Mouse (Mus musculus) intestine, embryonic 14.5 days (tissue): Measurements from ENCODE around the gene Eml3. TPM values are rescaled to one million over a fixed set of nuclear protein-coding genes. Genes with fewer than 3 reads are reported as not detected.

Experiments
- ATAC-seq: fragments of 200-750 bp; cut with Nextera tagmentation; replicated peaks from 2 replicates; pipeline ENCODE4 v1.8.0; 2017; ENCODE audit warnings: low read depth, moderate number of reproducible peaks, moderate TSS enrichment, moderate library complexity; ENCODE audit not compliant: low FRiP score, low TSS enrichment
- DNase-seq: peaks from one replicate; pipeline ENCODE4 v3.0.0-alpha.2; 2018; ENCODE audit warnings: low spot score
- H3K27ac ChIP-seq: fragments of 300-500 bp; sonication (generic); 2 replicates; pipeline ENCODE4 v1.5.1; 2014; ENCODE audit warnings: low read depth, mild to moderate bottlenecking, control low read depth
- H3K27me3 ChIP-seq: fragments of 300-500 bp; sonication (generic); replicated peaks from 2 replicates; pipeline ENCODE4 v1.6.1; 2014; ENCODE audit warnings: low read length, control low read depth; ENCODE audit not compliant: control insufficient read depth, insufficient read depth
- H3K36me3 ChIP-seq: fragments of 300-500 bp; sonication (generic); 2 replicates; pipeline ENCODE4 v1.6.1; 2014; ENCODE audit warnings: low read length, control low read depth; ENCODE audit not compliant: control insufficient read depth, insufficient read depth
- H3K4me1 ChIP-seq: fragments of 300-500 bp; sonication (generic); replicated peaks from 2 replicates; pipeline ENCODE4 v1.6.1; 2014; ENCODE audit warnings: low read length, control low read depth, mixed read lengths; ENCODE audit not compliant: control insufficient read depth, insufficient read depth
- H3K4me2 ChIP-seq: fragments of 300-500 bp; sonication (generic); 2 replicates; pipeline ENCODE4 v1.6.1; 2014; ENCODE audit warnings: low read length
- H3K4me3 ChIP-seq: fragments of 300-500 bp; sonication (generic); 2 replicates; pipeline ENCODE4 v1.5.1; 2014; ENCODE audit warnings: low read depth, low read length, control low read depth, mixed read lengths
- H3K9ac ChIP-seq: fragments of 300-500 bp; sonication (generic); 2 replicates; pipeline ENCODE4 v1.6.1; 2014; ENCODE audit warnings: mild to moderate bottlenecking, low read length
- H3K9me3 ChIP-seq: fragments of 300-500 bp; sonication (generic); 2 replicates; pipeline ENCODE4 v1.6.1; 2016; ENCODE audit warnings: low read length, control low read depth; ENCODE audit not compliant: control insufficient read depth
- WGBS: fragments of 180-500 bp; shearing (Covaris S2); extraction: QIAGEN DNeasy Blood & Tissue Kit; methylation state at CpG from one replicate; pipeline ENCODE4 v1.1.7; 2014; 5-methylcytosine and 5-hydroxymethylcytosine counted together
- polyA plus RNA-seq: library from polyadenylated mRNA; unstranded; fragments of >200 nt; fragmentation: Nextera tagmentation; extraction: Ambion mirVana; gene quantifications from 2 replicates; pipeline ENCODE4 v1.2.1, GENCODE M21; 2014

The Eml3 gene
- polyA plus RNA-seq = 16.8 and 18.4 TPM in 2 replicates

DNA sequence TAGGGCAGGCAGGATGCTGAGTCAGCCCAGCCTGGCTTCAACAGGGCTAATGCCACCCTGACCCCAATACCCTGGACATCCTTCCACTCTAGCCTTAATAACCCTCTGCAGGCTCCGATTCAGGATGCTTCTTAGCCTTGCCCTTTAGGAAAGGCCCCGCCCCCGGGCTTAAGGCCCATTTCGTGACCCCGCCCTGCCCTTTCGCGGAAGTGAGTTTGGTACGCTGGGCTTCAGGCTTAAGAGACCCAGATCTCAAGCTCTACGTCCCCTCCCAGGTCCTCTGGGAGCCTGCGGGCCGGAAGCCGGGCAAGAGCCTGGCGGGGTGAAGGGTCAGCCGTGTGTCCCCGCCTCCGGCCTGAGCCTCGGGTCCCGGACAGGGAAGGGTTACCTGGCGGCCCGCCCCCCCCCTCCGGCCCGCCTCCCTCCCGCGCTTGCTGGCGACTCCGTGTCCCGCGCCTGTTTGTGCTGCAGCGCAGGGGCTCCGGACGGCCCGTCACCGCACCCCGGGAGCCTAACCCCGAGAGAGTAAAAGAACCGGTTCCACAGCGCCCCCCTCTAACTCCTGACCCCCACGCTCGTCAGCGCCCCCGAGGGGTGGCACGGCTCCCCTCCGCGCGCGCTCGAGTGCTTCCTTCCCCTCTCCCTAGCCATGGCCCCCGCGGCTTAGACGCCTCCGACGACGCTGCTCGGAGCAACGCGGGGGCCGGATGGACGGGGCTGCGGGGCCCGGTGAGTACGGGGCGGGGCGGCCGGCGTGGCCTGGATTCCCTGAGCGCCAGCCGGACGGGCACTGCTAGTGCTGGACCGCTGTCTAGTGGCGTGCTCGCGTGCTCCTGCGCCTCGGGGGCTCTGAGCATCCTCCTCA is at the start of gene Eml3, which contains the start of gene Rom1:
Gene Eml3, plus strand, starts transcription at position 329 of the 865 bp plus-strand sequence.
Gene Rom1, minus strand, starts transcription at position 133 of the 865 bp plus-strand sequence.
- H3K4me1 ChIP-seq = peaks cover 13% of the 10 kb centered on the region
- peak within 1 kb of the TSS; percentile 81 for H3K27ac ChIP-seq
- H3K9me3 ChIP-seq = no peaks in the 10 kb centered on the region
- peak within 1 kb of the TSS; percentile 79 for H3K4me2 ChIP-seq
- H3K27me3 ChIP-seq = no peaks in the 10 kb centered on the region
- peak; percentile 81 for ATAC-seq
- peak; percentile 84 for DNase-seq
- peaks cover 39% of the 10 kb centered on the region for H3K36me3 ChIP-seq
- WGBS = under 1% methylated on average over 68 of the region's 74 CpGs
- H3K4me3 ChIP-seq = peak within 1 kb of the TSS; percentile 78
- H3K9ac ChIP-seq = peak within 1 kb of the TSS; percentile 78

DNA sequence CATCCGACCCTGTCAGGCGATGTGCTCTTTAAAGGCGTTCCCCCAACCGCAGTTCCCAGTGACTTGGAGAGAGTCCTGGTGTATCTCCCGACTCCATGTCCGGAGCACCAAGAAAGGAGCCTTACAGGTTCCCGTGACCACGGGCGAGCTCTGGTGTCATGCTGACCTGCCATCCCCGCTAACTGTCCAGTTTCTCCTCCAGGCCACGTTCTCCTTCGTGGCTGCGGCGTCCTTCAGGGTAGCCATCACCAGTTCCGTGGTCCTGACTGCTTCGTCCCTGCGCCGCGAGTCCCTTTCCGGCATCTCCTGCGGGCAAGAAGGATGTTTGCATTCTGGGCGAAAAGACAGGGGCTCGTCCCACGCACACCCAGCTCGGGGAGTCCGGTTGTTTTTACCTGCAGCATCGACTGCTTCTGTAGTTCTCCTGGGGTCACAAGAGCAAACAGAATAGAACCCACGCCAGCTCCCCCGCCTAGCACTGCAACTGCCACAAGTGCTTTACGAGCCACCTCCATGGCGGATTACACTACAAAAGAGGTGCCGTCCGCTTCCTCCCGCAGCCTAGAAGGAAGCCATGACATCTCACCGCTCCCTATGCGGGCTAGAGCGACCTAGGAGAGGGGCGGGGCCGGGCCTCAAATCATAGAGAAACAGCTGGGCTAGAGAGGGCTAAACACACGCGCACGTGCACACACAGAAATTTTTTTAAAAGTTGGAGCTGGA is 48.9 kb upstream of the Eml3 start, which contains the start of gene Uqcc3:
Gene Uqcc3, minus strand, starts transcription at position 613 of the 723 bp plus-strand sequence.
- ATAC-seq (peak; percentile 95), DNase-seq (peak; percentile 88)
- H3K27me3 ChIP-seq = no peaks in the 10 kb centered on the region
- H3K27ac ChIP-seq = peak within 1 kb of the TSS; percentile 81
- peak within 1 kb of the TSS; percentile 79 for H3K4me2 ChIP-seq
- WGBS = under 1% methylated on average over 42 of the region's 42 CpGs
- H3K4me3 ChIP-seq = peak within 1 kb of the TSS; percentile 82
- peak within 1 kb of the TSS; percentile 92 for H3K9ac ChIP-seq
- H3K36me3 ChIP-seq = peaks cover 27% of the 10 kb centered on the region
- H3K9me3 ChIP-seq = no peaks in the 10 kb centered on the region
- H3K4me1 ChIP-seq = peaks cover 3% of the 10 kb centered on the region

DNA sequence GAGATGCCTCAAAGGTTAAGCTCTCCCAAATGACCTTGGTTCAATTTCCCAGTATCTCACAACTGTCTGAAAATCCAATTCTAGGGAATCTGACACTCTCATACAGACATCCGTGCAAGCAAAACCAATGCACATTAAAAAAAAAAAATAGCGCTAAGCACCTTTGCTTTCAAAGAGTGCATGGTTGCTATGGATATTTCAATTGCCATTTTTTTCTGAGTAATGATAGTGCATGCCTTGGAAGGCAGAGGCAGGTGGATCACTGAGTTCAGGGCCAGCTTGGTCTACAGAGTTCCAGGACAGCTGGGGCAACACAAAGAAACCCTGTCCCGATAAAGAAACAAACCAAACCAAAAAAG is 48.3 kb upstream of the Eml3 start:
- no peaks in the 10 kb centered on the region for H3K9me3 ChIP-seq
- DNase-seq (no peak), ATAC-seq (peak; percentile 12; the same call in 1 of the 2 replicates)
- peaks cover 3% of the 10 kb centered on the region for H3K4me1 ChIP-seq
- peak overlapping the region; percentile 79 for H3K4me2 ChIP-seq
- no peaks in the 10 kb centered on the region for H3K27me3 ChIP-seq
- peak overlapping the region; percentile 92 for H3K9ac ChIP-seq
- 14% methylated on average over 3 of the region's 3 CpGs for WGBS
- peaks cover 22% of the 10 kb centered on the region for H3K36me3 ChIP-seq
- peak overlapping the region; percentile 82 for H3K4me3 ChIP-seq
- H3K27ac ChIP-seq = no peak overlapping the region

DNA sequence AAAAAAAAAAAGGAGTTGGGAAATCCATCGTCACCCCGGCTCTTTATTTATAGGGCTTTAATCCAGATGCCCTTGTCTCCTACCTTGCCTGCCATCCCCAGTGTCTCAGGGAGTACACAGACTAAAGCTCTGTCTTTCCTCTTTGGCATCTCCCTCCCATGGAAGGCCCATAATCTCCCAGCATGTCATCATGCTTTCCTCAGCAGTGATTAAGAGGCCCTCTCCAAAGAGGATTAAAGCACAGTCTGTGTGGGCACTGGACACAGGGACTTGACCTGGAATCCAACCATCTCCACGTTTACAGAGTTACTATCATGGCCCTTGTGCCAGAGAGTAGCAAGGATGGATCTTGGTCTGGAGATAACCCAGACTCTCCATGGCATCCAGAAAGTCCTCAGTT is 45.7 kb upstream of the Eml3 start, which contains the start of the genes Lbhd1 and Gm49403:
Gene Lbhd1, plus strand, starts transcription at position 117 of the 400 bp plus-strand sequence.
Gene Gm49403, plus strand, starts transcription at position 315 of the 400 bp plus-strand sequence.
- Histone ChIP-seq H3K4me3 (no peak within 1 kb of the TSS), H3K4me2 (no peak within 1 kb of the TSS)
- 81% methylated on average over 3 of the region's 3 CpGs for WGBS

DNA sequence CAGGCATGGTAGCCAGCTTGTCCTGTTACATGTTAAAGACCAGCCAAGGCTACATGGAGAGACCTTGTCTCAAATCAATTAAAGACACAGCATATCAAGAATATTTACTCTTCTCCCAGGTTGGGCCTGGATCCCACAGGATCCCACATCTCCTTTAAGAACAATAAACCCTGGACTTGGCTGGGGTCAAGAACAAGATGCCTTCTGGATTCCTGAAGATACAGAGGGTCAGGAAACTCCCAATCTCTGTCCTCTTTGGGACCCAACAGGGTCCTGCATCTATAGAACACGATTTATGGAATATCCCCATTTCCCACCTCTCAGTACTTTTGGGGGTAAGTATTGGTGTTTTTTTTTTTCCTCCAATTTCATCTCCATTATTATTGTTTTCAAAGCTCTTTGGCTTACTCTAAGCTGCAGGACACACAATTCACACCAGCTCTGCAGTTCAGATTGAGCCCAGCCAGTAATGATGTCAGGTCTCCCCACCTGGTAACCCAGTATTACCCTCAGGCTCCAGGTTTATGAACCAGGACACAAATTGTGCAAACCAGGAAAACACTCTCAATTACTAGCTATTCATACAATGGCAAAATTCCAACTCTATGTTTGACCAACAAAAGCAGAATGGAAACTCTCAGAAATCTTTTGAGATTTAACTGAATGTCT is 42.3 kb upstream of the Eml3 start:
- H3K4me2 ChIP-seq = peak overlapping the region; percentile 85
- no peak for DNase-seq
- peak overlapping the region; percentile 88 for H3K27ac ChIP-seq
- WGBS = 43% methylated on average over 1 of the region's 1 CpGs
- H3K9me3 ChIP-seq = no peaks in the 10 kb centered on the region
- peaks cover 15% of the 10 kb centered on the region for H3K36me3 ChIP-seq
- H3K9ac ChIP-seq = peak overlapping the region; percentile 97
- no peak for ATAC-seq
- no peaks in the 10 kb centered on the region for H3K27me3 ChIP-seq
- H3K4me3 ChIP-seq = peak overlapping the region; percentile 79; the same call in 1 of the 2 replicates
- peaks cover 13% of the 10 kb centered on the region for H3K4me1 ChIP-seq

More for the DNA sequence above, 45.7 kb upstream of the Eml3 start, which contains the start of the genes Lbhd1 and Gm49403:
- no peak for ATAC-seq
- H3K36me3 ChIP-seq = peaks cover under 1% of the 10 kb centered on the region; the same call in 1 of the 2 replicates
- no peak within 1 kb of the TSS for H3K27ac ChIP-seq
- DNase-seq = no peak
- no peaks in the 10 kb centered on the region for H3K27me3 ChIP-seq
- no peak within 1 kb of the TSS for H3K9ac ChIP-seq
- H3K4me1 ChIP-seq = peaks cover 13% of the 10 kb centered on the region
- no peaks in the 10 kb centered on the region for H3K9me3 ChIP-seq

DNA sequence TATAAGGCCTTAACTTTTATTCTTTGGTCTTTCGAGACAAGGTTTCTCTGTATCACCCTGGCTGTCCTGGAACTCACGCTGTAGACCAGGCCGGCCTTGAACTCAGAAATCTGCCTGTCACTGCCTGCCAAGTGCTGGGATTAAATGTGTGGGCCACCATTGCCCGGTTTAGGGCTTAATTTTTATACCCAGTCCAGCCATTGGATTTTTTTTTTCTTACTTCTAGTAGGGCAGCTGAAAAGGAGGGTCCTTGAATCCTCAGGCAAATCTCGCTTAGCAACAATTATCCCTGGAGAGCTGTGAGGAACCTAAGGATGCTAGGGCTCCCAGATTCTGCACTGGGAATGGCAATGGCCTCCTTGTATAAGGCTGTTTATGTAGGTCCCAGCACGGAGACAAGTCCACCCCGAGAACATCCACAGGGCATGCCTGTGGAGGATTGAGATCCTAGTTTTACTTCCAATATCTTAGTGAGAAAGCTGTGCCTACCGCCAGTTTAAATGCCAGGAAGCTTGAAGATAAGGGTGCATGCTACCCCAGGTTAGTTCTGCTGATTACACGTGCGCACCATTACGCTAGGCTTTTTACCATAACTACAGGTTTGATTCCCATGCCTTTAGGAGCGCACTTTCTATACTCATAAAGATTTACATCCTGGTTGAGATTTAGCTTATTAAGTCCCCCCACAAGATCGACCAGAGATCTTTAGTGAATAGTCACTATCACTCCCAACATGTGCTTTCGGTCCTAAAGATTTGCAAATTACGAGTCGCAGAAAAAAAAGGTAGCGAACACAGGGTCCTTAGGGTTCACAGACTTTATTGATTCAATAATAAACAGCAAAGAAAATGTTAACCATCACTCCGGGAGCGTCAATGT is 41.5 kb upstream of the Eml3 start:
- Histone ChIP-seq H3K4me1 (peaks cover 13% of the 10 kb centered on the region), H3K4me3 (peak overlapping the region; percentile 79), H3K9me3 (no peaks in the 10 kb centered on the region), H3K27me3 (no peaks in the 10 kb centered on the region), H3K4me2 (peak overlapping the region; percentile 85), H3K27ac (peak overlapping the region; percentile 88), H3K36me3 (peaks cover 15% of the 10 kb centered on the region), H3K9ac (peak overlapping the region; percentile 97)
- no peak for ATAC-seq
- 18% methylated on average over 19 of the region's 19 CpGs for WGBS
- DNase-seq = peak; percentile 55

DNA sequence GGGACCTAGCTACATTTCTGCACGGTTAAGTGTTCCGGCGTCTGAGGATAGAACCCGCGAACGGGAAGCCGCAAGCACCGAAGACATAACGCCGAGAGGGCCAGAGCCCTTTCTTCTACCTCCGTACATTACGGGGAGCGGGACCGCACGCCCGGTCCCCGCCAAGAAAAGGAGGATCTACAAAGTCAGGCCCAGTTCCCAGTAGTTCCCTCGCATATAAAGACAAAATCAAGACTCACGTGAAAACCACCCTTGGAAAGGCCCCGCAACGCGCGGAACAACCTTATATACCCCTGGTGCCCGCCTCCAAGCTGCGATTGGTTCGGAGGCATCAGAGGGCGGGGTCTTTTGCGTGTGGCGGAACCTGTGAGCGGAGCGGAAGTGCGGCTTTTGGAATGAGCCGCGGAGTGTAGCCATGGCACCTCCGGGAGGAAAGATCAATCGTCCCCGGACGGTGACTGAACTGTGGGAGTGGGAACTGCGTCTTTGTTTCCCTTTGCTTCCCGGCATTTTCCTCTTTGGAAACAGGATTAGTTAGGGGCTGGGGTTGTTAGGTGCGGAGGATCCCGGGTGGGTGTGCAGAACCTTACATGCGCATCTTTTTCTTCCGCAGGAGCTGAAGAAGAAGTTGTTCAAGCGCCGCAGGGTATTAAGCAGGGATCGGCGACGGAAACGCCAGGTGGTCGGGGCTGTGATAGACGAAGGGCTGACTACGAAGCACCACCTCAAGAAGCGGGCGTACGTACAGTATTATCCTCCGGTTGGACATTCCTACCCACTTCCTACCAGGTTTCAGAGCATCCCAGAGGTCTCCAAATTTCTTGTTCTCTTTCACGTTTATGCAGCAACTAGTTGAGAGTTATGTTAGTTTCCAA is 40.6 kb upstream of the Eml3 start, which contains the start of the genes 1810009A15Rik and Gm49416:
Gene 1810009A15Rik, plus strand, starts transcription at position 343 of the 875 bp plus-strand sequence.
Gene Gm49416, plus strand, starts transcription at position 416 of the 875 bp plus-strand sequence.
- no peaks in the 10 kb centered on the region for H3K9me3 ChIP-seq
- peak within 1 kb of the TSS; percentile 79 for H3K4me3 ChIP-seq
- peaks cover 13% of the 10 kb centered on the region for H3K4me1 ChIP-seq
- H3K27ac ChIP-seq = peak within 1 kb of the TSS; percentile 88
- DNase-seq (peak; percentile 97), ATAC-seq (peak; percentile 93)
- peak within 1 kb of the TSS; percentile 97 for H3K9ac ChIP-seq
- under 1% methylated on average over 58 of the region's 58 CpGs for WGBS
- peak within 1 kb of the TSS; percentile 85 for H3K4me2 ChIP-seq
- H3K27me3 ChIP-seq = no peaks in the 10 kb centered on the region
- H3K36me3 ChIP-seq = peaks cover 15% of the 10 kb centered on the region
